In genomic region chr13:17803331-17804057, GRCm38 (mm10) we compare ENCODE assay signal across 8 mouse cellular contexts. TPM values are rescaled to one million over a fixed set of nuclear protein-coding genes. Genes with fewer than 3 reads are reported as not detected.
A peak's percentile ranks its signal among the peaks of the same experiment; 100 is the strongest.
DNase-seq lines count a peak whose midpoint lies in the region; ATAC-seq lines count a peak whose summit lies in the region.

No protein-coding gene starts in this region.

- peak; percentile 16 for ATAC-seq in intestine, embryonic 14.5 days (replicated peaks; ENCODE audit: low FRiP score, low TSS enrichment, low read depth)
- ATAC-seq in megakaryocyte-erythroid progenitor cell, adult 5-6 weeks (replicated peaks; ENCODE audit: low FRiP score, low TSS enrichment, poor library complexity, severe bottlenecking): peak; percentile 69

- peak overlapping the region; percentile 73 for H3K4me2 ChIP-seq in intestine, embryonic 14.5 days (ENCODE audit: low read length)

- under 1% methylated on average over 74 of the region's 85 CpGs for WGBS in intestine, embryonic 14.5 days

- H3K9ac ChIP-seq in intestine, embryonic 14.5 days (ENCODE audit: low read length): peak overlapping the region; percentile 94

- intact Hi-C loops in gastrocnemius, postnatal 14 days (cut with DNase I; ENCODE audit: low total_unique reads): loop anchor here (5.0 kb wide), 1 partner anchor 56 kb away; no protein-coding TSS in a partner anchor
- intact Hi-C loops in left cerebral cortex, postnatal 14 days (cut with DNase I): loop anchor here (2.0 kb wide), 1 partner anchor 57 kb away; no protein-coding TSS in a partner anchor

- peaks cover 13% of the 10 kb centered on the region; the same call in 1 of the 2 replicates for H3K36me3 ChIP-seq in intestine, embryonic 14.5 days (ENCODE audit: control insufficient read depth, insufficient read depth, low read length)

- peak; percentile 77 for DNase-seq in adipocyte (ENCODE audit: low spot score)
- peak; percentile 74 for DNase-seq in embryo, embryonic 10 days (ENCODE audit: low spot score)
- DNase-seq in gastrocnemius, postnatal 14 days: peak; percentile 84
- DNase-seq in intestine, embryonic 14.5 days (ENCODE audit: low spot score): peak; percentile 88
- DNase-seq in left cerebral cortex, postnatal 14 days (ENCODE audit: low spot score in 2 of 2): peak; percentile 70 to 71
- DNase-seq in right cerebral cortex, postnatal 14 days: peak; percentile 72
- DNase-seq in urinary bladder, postnatal 25 days (ENCODE audit: low spot score): peak; percentile 53

- H3K9me3 ChIP-seq in intestine, embryonic 14.5 days (ENCODE audit: control insufficient read depth, low read length): no peaks in the 10 kb centered on the region

- peak overlapping the region; percentile 93 for H3K4me3 ChIP-seq in intestine, embryonic 14.5 days (ENCODE audit: low read depth, low read length)

- H3K27ac ChIP-seq in intestine, embryonic 14.5 days (ENCODE audit: low read depth): peak overlapping the region; percentile 97

- H3K27me3 ChIP-seq in intestine, embryonic 14.5 days (replicated peaks; ENCODE audit: control insufficient read depth, insufficient read depth, low read length): no peaks in the 10 kb centered on the region

- peaks cover 19% of the 10 kb centered on the region for H3K4me1 ChIP-seq in intestine, embryonic 14.5 days (replicated peaks; ENCODE audit: control insufficient read depth, insufficient read depth, low read length)

RNA-seq across cellular contexts. Expression of gene Cdk13, which starts 1.4 kb away (rescaled TPM):
- 10 to 100 TPM; 18.9 to 22.0 TPM for total RNA-seq in gastrocnemius, postnatal 14 days (2021)
- polyA plus RNA-seq in intestine, embryonic 14.5 days (2014; fragmentation: Nextera tagmentation; extraction: Ambion mirVana): 19.6 and 20.9 TPM in 2 replicates
- 10 to 100 TPM; 49.5 to 51.1 TPM for total RNA-seq in left cerebral cortex, postnatal 14 days (2021)
- total RNA-seq in megakaryocyte-erythroid progenitor cell, adult 5-6 weeks (2014; fragmentation: Nextera tagmentation): 65.4 and 76.8 TPM in 2 replicates
- 71.8 and 111 TPM in 2 replicates for total RNA-seq in megakaryocyte-erythroid progenitor cell, adult 5-6 weeks (2017)

Comparison
In these comparisons a context has a peak if more than half of its experiments do, and no peak if none do; other contexts are left out.
1. Peak in every context shown above with its lines: DNase-seq, ATAC-seq, H3K4me3 ChIP-seq and H3K27ac ChIP-seq.